Mouse (Mus musculus) MEL (cell line): ENCODE data around the gene Plpp2. TPM values are rescaled to one million over a fixed set of nuclear protein-coding genes. Genes with fewer than 3 reads are reported as not detected.

Experiments used
- DNase-seq: peaks from one replicate; pipeline ENCODE4 v3.0.0; 2011; ENCODE audit warnings: low read depth, low spot score
- H3K27ac ChIP-seq: 2 replicates; pipeline ENCODE4 v1.5.1; 2012; ENCODE audit warnings: low read depth, mild to moderate bottlenecking, control low read depth, low read length, moderate library complexity; ENCODE audit not compliant: control insufficient read depth
- H3K27me3 ChIP-seq, 2 experiments: fragments of 150-350 bp in 1 of 2; sonication (generic) in 1 of 2; 2 replicates each; pipeline ENCODE4 v1.6.1; 2012; ENCODE audit warnings: low read length in 2 of 2, mild to moderate bottlenecking in 2 of 2, improper control_type of control experiment in 1 of 2, moderate library complexity in 1 of 2; ENCODE audit not compliant: insufficient read depth in 2 of 2, control insufficient read depth in 1 of 2
- H3K36me3 ChIP-seq, 2 experiments: 2 replicates each; pipeline ENCODE4 v1.6.1; 2012 to 2014; ENCODE audit warnings: low read length in 2 of 2, improper control_type of control experiment in 1 of 2, inconsistent platforms in 1 of 2, mild to moderate bottlenecking in 1 of 2; ENCODE audit not compliant: insufficient read depth in 2 of 2, control insufficient read depth in 1 of 2
- H3K4me1 ChIP-seq, 2 experiments: fragments of 150-350 bp in 1 of 2; sonication (generic) in 1 of 2; 2 replicates each; pipeline ENCODE4 v1.6.1; 2012; ENCODE audit warnings: low read length in 2 of 2, improper control_type of control experiment in 1 of 2, mild to moderate bottlenecking in 1 of 2; ENCODE audit not compliant: insufficient read depth in 2 of 2, control insufficient read depth in 1 of 2
- H3K4me3 ChIP-seq, 2 experiments: fragments of 150-350 bp in 1 of 2; sonication (generic) in 1 of 2; 2 replicates each; pipeline ENCODE4 v1.5.1; 2012; ENCODE audit warnings: low read depth in 2 of 2, low read length in 2 of 2, mild to moderate bottlenecking in 2 of 2, moderate library complexity in 2 of 2, control low read depth in 1 of 2, improper control_type of control experiment in 1 of 2; ENCODE audit not compliant: control insufficient read depth in 1 of 2, insufficient read depth in 1 of 2
- H3K79me2 ChIP-seq: 2 replicates; pipeline ENCODE4 v1.6.1; 2012; ENCODE audit warnings: mild to moderate bottlenecking, low read length, moderate library complexity; ENCODE audit not compliant: control insufficient read depth, poor library complexity, insufficient read depth
- H3K9ac ChIP-seq: 2 replicates; pipeline ENCODE4 v1.6.1; 2012; ENCODE audit warnings: low read depth, mild to moderate bottlenecking, control low read depth, low read length, moderate library complexity; ENCODE audit not compliant: control insufficient read depth, poor library complexity, severe bottlenecking
- H3K9me3 ChIP-seq: fragments of 150-350 bp; sonication (generic); replicated peaks from 2 replicates; pipeline ENCODE4 v1.6.1; 2012; ENCODE audit warnings: mild to moderate bottlenecking, low read length, improper control_type of control experiment, moderate library complexity; ENCODE audit not compliant: insufficient read depth
- BHLHE40 ChIP-seq: IDR thresholded peaks from 2 replicates; pipeline ENCODE4 v1.6.1; 2012; ENCODE audit warnings: low read depth, mild to moderate bottlenecking, inconsistent platforms, low read length, improper control_type of control experiment, borderline replicate concordance
- CHD2 ChIP-seq: IDR thresholded peaks from 2 replicates; pipeline ENCODE4 v1.6.1; 2011; ENCODE audit warnings: low read length, improper control_type of control experiment
- CTCF ChIP-seq, 3 experiments: IDR thresholded peaks in 2 of 3; conservative IDR thresholded peaks in 1 of 3; 2 replicates each; pipeline ENCODE4 v1.5.1; 2011 to 2012; ENCODE audit warnings: low read length in 3 of 3, low read depth in 2 of 3, mild to moderate bottlenecking in 2 of 3, improper control_type of control experiment in 1 of 3, inconsistent platforms in 1 of 3, mixed read lengths in 1 of 3, moderate library complexity in 1 of 3; ENCODE audit not compliant: control insufficient read depth in 1 of 3, insufficient read depth in 1 of 3, poor library complexity in 1 of 3, severe bottlenecking in 1 of 3
- E2F4 ChIP-seq: IDR thresholded peaks from 2 replicates; pipeline ENCODE4 v1.6.1; 2011; ENCODE audit warnings: low read depth, low read length, improper control_type of control experiment, borderline replicate concordance
- ELF1 ChIP-seq: IDR thresholded peaks from 2 replicates; pipeline ENCODE4 v1.6.1; 2014; ENCODE audit warnings: low read depth, mild to moderate bottlenecking, inconsistent platforms, low read length, improper control_type of control experiment, moderate library complexity
- EP300 ChIP-seq, 2 experiments: IDR thresholded peaks; 2 replicates each; pipeline ENCODE4 v1.6.1; 2011; ENCODE audit warnings: improper control_type of control experiment in 2 of 2, low read length in 2 of 2, low read depth in 1 of 2, mild to moderate bottlenecking in 1 of 2
- GABPA ChIP-seq: IDR thresholded peaks from 2 replicates; pipeline ENCODE4 v1.6.1; 2012; ENCODE audit warnings: low read depth, mild to moderate bottlenecking, inconsistent platforms, low read length, improper control_type of control experiment, moderate library complexity
- GATA1 ChIP-seq: IDR thresholded peaks from 2 replicates; pipeline ENCODE4 v1.6.1; 2011; ENCODE audit warnings: low read depth, low read length, improper control_type of control experiment
- HCFC1 ChIP-seq: IDR thresholded peaks from 2 replicates; pipeline ENCODE4 v1.6.1; 2012; ENCODE audit warnings: low read depth, mild to moderate bottlenecking, inconsistent platforms, low read length, improper control_type of control experiment, moderate library complexity
- MEF2A ChIP-seq: IDR thresholded peaks from 2 replicates; pipeline ENCODE4 v1.6.1; 2014; ENCODE audit warnings: low read depth, mild to moderate bottlenecking, inconsistent platforms, low read length, improper control_type of control experiment; ENCODE audit not compliant: poor library complexity, insufficient replicate concordance, severe bottlenecking; ENCODE audit errors: extremely low read depth
- MYB ChIP-seq: IDR thresholded peaks from 2 replicates; pipeline ENCODE4 v1.6.1; 2011; ENCODE audit warnings: mild to moderate bottlenecking, low read depth, low read length, improper control_type of control experiment
- NELFE ChIP-seq: IDR thresholded peaks from 2 replicates; pipeline ENCODE4 v1.6.1; 2011; ENCODE audit warnings: low read depth, low read length, improper control_type of control experiment
- POLR2A ChIP-seq, 2 experiments: IDR thresholded peaks; 2 replicates each; pipeline ENCODE4 v1.6.1; 2011 to 2012; ENCODE audit warnings: low read length in 2 of 2, mild to moderate bottlenecking in 2 of 2, control low read depth in 1 of 2, improper control_type of control experiment in 1 of 2, low read depth in 1 of 2, moderate library complexity in 1 of 2; ENCODE audit not compliant: control insufficient read depth in 1 of 2, insufficient read depth in 1 of 2, poor library complexity in 1 of 2
- POLR2AphosphoS5 ChIP-seq: IDR thresholded peaks from 2 replicates; pipeline ENCODE4 v1.6.1; 2012; ENCODE audit warnings: low read depth, borderline replicate concordance, mild to moderate bottlenecking, inconsistent platforms, low read length, moderate library complexity, mixed read lengths
- SIN3A ChIP-seq: IDR thresholded peaks from 2 replicates; pipeline ENCODE4 v1.6.1; 2012; ENCODE audit warnings: low read length, improper control_type of control experiment, inconsistent platforms
- SMC3 ChIP-seq: IDR thresholded peaks from 2 replicates; pipeline ENCODE4 v1.6.1; 2011; ENCODE audit warnings: low read depth, low read length, improper control_type of control experiment
- TBP ChIP-seq: IDR thresholded peaks from 2 replicates; pipeline ENCODE4 v1.8.0; 2011; ENCODE audit warnings: low read depth, low read length, improper control_type of control experiment
- USF1 ChIP-seq: IDR thresholded peaks from 2 replicates; pipeline ENCODE4 v1.6.1; 2014; ENCODE audit warnings: low read depth, mild to moderate bottlenecking, inconsistent platforms, low read length, improper control_type of control experiment, moderate library complexity
- USF2 ChIP-seq, 2 experiments: IDR thresholded peaks; 2 replicates each; pipeline ENCODE4 v1.6.1; 2011 to 2012; ENCODE audit warnings: improper control_type of control experiment in 2 of 2, low read length in 2 of 2, borderline replicate concordance in 1 of 2, inconsistent platforms in 1 of 2, low read depth in 1 of 2, mild to moderate bottlenecking in 1 of 2; ENCODE audit not compliant: insufficient read depth in 1 of 2
- ZC3H11A ChIP-seq: IDR thresholded peaks from 2 replicates; pipeline ENCODE4 v1.6.1; 2012; ENCODE audit warnings: low read depth, mild to moderate bottlenecking, inconsistent platforms, low read length, improper control_type of control experiment
- ZMIZ1 ChIP-seq: IDR thresholded peaks from 2 replicates; pipeline ENCODE4 v1.6.1; 2012; ENCODE audit warnings: low read depth, mild to moderate bottlenecking, inconsistent platforms, low read length, improper control_type of control experiment, moderate library complexity
- ZNF384 ChIP-seq: IDR thresholded peaks from 2 replicates; pipeline ENCODE4 v1.6.1; 2012; ENCODE audit warnings: low read depth, mild to moderate bottlenecking, inconsistent platforms, low read length, improper control_type of control experiment
- polyA plus RNA-seq, 2 experiments: library from polyadenylated mRNA; stranded (reverse) in 1 of 2; unstranded in 1 of 2; fragments of >175 nt in 1 of 2; fragments of >200 nt in 1 of 2; gene quantifications; 2 replicates each; pipeline versions ENCODE4 v1.2.1 to v1.2.4; 2012; ENCODE audit warnings: low replicate concordance in 2 of 2, low read depth in 1 of 2; ENCODE audit not compliant: insufficient read length in 2 of 2, insufficient read depth in 1 of 2, missing spikeins in 1 of 2
- total RNA-seq: library from RNA; depleted of rRNA; stranded (reverse); fragments of 300-350 nt; gene quantifications from 2 replicates; pipeline ENCODE4 v1.2.3, GENCODE M21; 2012

Plpp2 gene
- total and polyA plus RNA-seq, 3 experiments: 26.0 to 32.8 TPM; not detected in 1

- Histone ChIP-seq H3K9me3 (no peaks in the 10 kb centered on the region), H3K27ac (no peak overlapping the region), H3K27me3 (no peaks in the 10 kb centered on the region), H3K9ac (no peak overlapping the region), H3K79me2 (no peaks in the 10 kb centered on the region), H3K4me1 (no peaks in the 10 kb centered on the region), H3K36me3 (no peaks in the 10 kb centered on the region), H3K4me3 (no peak overlapping the region)
- DNase-seq: no peak
- TF ChIP-seq POLR2A (IDR thresholded peaks at IDR 0.05; ENCODE audit: control insufficient read depth in 1 of 2, insufficient read depth in 1 of 2, low read depth in 1 of 2, low read length in 2 of 2, poor library complexity in 1 of 2) (no peak), NELFE (no peak), SIN3A (no peak), E2F4 (no peak), SMC3 (no peak), MYB (no peak), TBP (no peak)
Observed at GRCm38 (mm10) chr10:79539701-79540495, 6.3 kb upstream of the Plpp2 start.

GRCm38 (mm10) chr10:79538873-79539272 is 5.3 kb upstream of the Plpp2 start:
- no peaks in the 10 kb centered on the region for H3K9me3 ChIP-seq
- H3K27ac ChIP-seq: no peak overlapping the region
- H3K4me1 ChIP-seq: no peaks in the 10 kb centered on the region; a peak in 1 of 4 replicates
- H3K79me2 ChIP-seq: no peaks in the 10 kb centered on the region
- DNase-seq: no peak
- no peak overlapping the region for H3K9ac ChIP-seq
- no peak for TF ChIP-seq CHD2
- H3K4me3 ChIP-seq: no peak overlapping the region
- H3K27me3 ChIP-seq: no peaks in the 10 kb centered on the region
- 0 out of 4 replicates have a peak, but pooled peaks cover 0 to 3% of the 10 kb centered on the region in 2 experiments for H3K36me3 ChIP-seq

- H3K27ac ChIP-seq: no peak overlapping the region
- no peak for DNase-seq
- H3K36me3 ChIP-seq: 0 out of 4 replicates have a peak, but pooled peaks cover 0 to 3% of the 10 kb centered on the region in 2 experiments
- TF ChIP-seq SIN3A (no peak), HCFC1 (no peak), ZC3H11A (no peak), POLR2AphosphoS5 (no peak), USF2 (IDR thresholded peaks at IDR 0.05; ENCODE audit: borderline replicate concordance in 1 of 2, insufficient read depth in 1 of 2, low read depth in 1 of 2, low read length in 2 of 2) (no peak), BHLHE40 (no peak), GATA1 (no peak), GABPA (no peak), NELFE (no peak), POLR2A (IDR thresholded peaks at IDR 0.05; ENCODE audit: control insufficient read depth in 1 of 2, insufficient read depth in 1 of 2, low read depth in 1 of 2, low read length in 2 of 2, poor library complexity in 1 of 2) (no peak), USF1 (no peak), MEF2A (no peak), ZNF384 (no peak), TBP (no peak), EP300 (IDR thresholded peaks at IDR 0.05; ENCODE audit: low read depth in 1 of 2, low read length in 2 of 2) (no peak), CTCF (IDR thresholded peaks at IDR 0.05 in 2 of 3, conservative IDR thresholded peaks at IDR 0.05 in 1 of 3; ENCODE audit: control insufficient read depth in 1 of 3, insufficient read depth in 1 of 3, low read depth in 2 of 3, low read length in 3 of 3, poor library complexity in 1 of 3, severe bottlenecking in 1 of 3) (no peak), ZMIZ1 (no peak), CHD2 (no peak), ELF1 (no peak)
- TF ChIP-seq, all 39 proteins: peak for 0
- Histone ChIP-seq H3K9ac (no peak overlapping the region), H3K4me1 (no peaks in the 10 kb centered on the region; a peak in 1 of 4 replicates), H3K79me2 (no peaks in the 10 kb centered on the region; the same call in 1 of the 2 replicates), H3K4me3 (no peak overlapping the region), H3K27me3 (no peaks in the 10 kb centered on the region), H3K9me3 (no peaks in the 10 kb centered on the region)
Observed at GRCm38 (mm10) chr10:79538323-79538722, 4.7 kb upstream of the Plpp2 start.
